Mouse (Mus musculus): ENCODE results near the gene Lama1.

Gene Lama1

DNA sequence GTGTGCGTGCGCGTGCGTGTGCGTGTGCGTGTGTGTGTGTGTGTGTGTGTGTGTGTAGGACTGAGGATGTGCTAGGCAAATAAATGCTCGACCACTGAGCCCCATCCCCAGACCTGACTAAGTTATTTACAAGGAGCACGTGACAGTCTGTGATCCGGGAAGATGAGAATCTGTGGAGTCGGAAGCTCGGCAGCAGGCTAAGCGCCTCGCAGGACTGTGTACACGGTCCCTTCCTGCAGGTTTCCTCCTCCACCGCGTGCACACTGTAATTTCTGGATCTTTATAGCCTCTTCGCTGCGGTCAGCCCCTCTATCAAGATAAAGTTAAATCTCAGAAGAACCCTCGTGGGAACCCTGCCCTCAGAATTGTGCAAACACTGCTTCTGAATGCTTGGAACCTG, 18.4 kb downstream of the Lama1 start:
- DNase-seq (ENCODE audit: low spot score), result no peak

DNA sequence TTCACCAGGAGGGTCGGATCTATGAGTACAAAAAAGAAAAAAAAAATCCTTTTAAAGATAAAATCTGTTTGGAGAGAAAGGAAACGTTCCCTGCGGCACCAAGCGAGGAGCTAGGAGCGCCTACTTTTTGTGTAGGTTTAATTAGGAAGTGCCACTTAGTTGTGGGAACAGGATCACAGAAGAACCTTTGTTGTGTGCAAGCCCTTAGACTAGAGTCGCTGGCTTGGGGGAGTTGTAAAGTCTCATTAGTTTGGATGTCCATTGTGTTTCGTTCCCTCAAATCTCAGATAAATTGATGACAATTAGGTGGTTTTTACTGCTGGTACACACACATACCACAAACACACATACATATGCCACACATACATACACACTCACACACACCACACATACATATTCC, 25.0 kb downstream of the Lama1 start:
- DNase-seq (ENCODE audit: low spot score), result peak; percentile 34

DNA sequence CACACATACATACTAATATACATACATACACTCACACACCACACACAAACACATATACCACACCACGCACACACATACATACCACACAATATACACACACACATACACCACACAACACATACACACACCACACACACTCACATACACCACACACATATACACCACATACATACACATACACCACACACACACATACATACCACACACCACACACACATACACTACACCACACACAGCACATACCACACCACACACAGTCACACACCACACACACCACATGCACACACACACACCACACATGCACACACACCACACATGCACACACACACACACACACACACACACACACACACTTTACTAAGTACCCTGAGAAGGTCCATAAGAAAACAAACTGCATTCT, 25.5 kb downstream of the Lama1 start:
- no peak for DNase-seq (ENCODE audit: low spot score)

DNA sequence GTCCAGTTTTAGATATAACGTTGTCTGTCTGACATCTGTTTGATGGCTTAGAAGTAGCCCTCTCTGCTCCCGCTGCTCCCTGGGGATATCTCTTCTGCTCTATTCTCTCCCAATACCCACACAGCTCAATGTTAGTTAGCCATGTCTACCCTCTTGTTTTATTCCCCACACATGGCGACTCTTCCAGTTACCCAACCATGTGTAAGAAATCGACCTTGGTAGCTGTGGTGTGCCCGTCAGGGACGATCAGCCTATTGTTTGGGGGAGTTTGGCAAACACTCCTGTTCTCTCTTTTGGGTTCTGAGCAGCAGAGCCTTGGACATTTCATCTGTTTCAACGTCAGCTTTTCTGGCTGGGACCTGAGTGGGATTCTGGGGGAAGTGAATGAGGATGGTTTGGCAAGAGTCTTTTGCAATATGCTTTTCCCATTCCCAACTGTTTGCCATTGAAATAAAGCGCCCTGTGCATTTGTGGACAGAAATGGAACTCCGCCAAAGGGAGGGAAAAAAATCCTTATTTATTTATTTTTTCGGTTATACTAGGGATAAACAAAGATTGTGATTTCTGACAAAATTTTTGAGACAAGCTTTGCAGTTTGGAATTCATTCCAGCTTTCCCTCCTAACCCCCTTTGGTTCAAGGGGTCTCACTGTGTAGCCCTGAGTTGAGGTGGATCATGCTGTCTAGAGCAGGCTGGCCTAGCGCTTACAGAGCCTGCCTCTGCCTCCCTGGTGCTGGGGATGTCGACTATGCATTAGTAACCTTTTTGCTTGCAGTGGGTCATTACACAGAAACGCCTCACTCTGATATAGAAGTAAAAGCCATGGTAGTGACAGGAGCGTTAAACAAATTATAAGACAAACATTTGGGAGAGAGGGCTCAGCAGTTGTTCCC, 26.4 kb downstream of the Lama1 start:
- DNase-seq (ENCODE audit: low spot score), result peak; percentile 35

DNA sequence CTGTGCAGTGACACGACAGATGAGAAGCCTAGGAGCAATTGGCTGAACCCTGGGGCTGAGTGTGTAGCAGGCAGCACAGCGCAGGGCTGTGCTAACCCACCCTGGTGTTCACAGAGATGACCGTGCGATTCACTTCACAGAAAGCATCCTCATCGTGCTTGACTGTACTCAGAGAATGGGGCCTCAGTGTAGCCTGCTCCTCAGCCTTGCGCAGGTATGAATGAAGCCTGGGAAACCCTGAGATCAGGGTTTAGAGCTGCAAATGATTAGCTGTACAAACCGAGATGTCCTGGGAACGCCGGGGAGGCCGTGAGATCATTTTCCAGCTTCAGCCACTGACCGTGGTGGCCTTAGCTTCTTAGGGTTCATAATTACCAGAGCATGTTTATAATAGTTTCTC, 29.5 kb downstream of the Lama1 start:
- DNase-seq (ENCODE audit: low spot score), result no peak

DNA sequence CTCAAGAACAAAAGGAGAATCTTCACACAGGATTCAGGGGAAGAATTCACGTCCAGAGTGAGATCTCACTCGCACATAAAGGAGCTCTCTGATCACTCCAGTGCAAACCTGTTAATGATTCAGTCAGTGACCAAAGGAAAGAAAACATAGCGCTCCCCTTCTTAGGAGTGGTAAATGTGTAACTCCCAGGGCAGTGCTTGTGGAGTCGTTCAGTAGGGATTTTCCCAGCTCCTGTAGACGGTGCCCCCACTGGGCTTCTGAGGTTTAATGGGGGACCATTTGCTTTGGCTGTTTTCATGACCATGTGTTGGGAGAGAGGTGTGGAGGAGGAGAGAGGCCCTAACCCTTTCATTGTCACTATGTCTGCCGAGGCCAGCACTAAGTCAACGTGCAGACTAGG, 31.7 kb downstream of the Lama1 start:
- DNase-seq (ENCODE audit: low spot score), result no peak

DNA sequence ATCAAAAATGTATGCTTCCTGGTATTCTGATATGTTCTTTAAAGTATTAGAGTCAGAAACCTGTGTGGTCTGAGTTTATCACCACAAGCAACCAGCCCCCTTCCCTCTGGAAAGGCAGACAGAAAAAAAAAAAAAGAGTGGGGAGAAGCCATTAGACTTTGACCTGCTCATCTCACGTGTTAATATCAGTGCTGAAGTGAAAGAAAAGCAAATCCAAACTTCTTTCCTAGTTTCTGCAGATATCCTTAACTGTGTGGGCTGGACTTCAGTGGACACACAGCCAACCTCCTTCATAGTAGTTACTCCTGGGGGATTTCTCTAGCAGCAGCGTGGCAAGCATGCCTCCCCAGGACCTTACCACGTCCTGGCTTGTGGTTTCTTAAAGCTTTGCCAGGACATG, 34.0 kb downstream of the Lama1 start:
- no peak for DNase-seq (ENCODE audit: low spot score)

DNA sequence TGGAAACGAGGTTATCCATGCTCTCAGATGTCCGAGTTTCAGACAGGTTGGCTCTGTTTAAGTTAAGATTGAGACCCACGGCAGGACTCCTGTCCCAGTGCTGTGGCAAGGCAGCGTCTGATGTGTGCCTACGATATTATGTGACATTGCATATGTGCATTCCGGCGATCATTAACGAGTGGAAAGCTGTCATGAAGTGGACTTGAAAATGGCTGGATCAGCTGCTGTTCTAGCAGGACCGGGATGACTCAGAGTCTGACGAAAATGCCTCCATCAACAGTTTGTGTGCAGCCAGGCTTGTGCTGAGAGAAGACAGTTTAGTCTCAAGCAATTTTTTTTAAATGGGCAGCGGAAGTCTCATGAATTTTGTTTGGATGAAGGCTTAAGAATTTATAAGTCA, 34.9 kb downstream of the Lama1 start:
- no peak for DNase-seq (ENCODE audit: low spot score)

DNA sequence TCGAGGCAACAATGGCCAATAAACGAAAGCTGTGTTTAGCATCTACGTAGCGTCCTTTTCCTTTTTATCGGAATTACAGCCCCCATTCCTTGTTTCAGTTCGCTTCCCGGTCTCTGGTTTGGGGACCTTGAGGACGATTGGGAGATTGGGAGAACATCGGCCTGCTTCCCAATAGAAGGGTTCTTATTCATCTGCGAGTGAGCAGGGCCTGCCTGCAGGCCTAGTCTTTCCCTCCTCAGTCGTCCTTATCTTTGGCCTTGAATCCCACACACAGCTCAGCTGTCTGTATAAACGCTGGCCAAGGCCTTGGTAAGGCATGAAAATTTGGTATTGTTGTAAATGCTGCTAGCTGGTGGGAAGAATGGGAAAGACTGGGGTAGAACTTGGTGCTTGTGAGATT, 36.5 kb downstream of the Lama1 start:
- no peak for DNase-seq (ENCODE audit: low spot score)

DNA sequence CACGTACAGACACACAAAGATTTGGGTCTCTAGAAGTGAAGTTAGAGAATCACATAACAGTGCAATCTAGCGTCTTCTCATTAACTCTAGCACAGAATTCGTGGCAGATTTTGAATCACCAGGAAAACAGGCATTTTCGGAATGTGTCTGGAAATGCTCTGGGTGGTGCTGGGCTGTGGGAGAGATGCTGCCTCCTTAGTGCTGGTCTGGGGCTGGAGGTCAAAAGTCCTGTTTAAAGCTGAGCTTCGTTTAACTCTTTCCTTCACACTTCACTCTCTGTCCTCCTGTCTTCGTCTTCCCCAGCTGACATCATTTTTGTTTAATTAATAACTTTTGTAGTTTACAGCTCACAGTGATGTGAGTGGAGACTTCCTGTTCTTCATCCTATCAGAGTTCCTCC, 38.7 kb downstream of the Lama1 start:
- DNase-seq (ENCODE audit: low spot score), result no peak

DNA sequence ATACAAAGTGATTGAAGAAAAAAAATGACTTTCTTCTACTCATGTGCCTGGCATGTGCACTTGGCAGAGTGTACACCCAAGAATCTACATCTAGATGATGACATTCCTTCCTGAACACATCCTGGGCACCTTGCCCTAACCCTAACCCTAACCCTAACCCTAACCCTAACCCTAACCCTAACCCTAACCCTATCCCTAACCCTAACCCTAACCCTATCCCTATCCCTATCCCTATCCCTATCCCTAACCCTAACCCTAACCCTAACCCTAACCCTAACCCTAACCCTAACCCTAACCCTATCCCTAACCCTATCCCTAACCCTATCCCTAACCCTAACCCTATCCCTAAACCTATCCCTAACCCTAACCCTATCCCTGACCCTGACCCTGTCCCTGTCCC, 44.2 kb downstream of the Lama1 start:
- DNase-seq (ENCODE audit: low spot score), result peak; percentile 57

DNA sequence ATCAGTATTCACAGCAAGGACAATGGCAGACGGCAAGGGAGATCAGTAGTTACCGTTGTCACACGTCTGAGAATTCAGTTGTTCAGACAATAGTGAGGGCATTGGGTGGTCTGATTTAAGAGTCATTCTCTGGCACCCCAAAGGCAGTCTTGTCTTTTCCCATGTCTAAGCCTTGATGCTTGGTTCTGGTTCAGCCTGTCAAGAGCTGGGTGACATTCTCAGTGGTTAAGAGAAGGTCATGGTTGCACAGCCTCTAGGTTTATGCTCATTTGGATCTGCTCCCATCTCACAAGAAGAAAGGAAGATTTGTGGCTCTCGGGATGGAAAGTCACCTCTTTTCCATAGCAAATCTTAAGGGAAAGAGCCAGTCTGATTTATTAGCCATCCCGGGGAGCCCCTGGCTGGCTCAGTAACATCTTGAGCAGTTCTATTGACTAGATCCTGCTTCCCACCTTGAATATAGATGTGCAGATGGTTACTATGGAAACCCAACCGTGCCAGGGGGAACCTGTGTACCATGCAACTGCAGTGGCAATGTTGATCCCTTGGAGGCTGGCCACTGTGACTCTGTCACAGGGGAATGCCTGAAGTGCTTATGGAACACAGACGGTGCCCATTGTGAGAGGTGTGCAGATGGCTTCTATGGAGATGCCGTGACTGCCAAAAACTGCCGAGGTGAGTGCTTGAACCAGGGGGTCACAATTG, 67.3 kb downstream of the Lama1 start:
- DNase-seq (ENCODE audit: low spot score), result no peak

DNA sequence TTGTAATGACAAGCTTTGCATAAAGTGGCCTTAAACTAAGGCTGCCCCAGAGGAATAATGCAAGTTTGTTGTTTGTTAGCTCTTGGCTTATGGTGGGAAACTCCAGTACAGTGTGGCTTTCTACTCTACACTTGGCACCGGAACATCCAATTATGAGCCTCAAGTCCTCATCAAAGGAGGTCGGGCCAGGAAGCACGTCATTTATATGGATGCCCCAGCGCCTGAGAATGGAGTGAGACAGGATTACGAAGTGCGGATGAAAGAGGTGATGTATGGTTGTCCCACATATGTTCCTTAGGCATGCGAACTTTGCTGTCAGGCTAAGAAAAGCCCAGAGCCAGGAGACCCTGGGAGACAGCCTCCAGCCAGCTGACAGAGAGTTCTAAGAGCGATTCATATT, 76.5 kb downstream of the Lama1 start:
- no peak for DNase-seq (ENCODE audit: low spot score)

DNA sequence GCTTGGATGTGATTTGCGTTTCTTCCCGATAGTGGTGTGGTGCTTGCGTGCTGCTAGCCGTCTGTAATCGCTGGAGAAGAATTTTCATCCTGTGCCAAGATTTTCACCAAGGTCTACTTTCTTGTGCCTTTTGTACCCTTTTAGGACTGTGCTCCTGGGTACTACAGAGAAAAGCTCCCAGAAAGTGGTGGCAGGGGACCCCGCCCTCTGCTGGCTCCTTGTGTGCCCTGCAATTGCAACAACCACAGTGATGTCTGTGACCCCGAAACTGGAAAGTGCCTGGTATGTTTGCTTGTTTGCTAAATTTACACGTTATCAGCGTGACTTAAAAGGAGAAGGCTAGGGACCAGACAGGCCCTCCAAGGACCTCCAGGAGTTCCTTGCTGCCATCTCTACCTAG, 79.7 kb downstream of the Lama1 start:
- peak; percentile 37 for DNase-seq (ENCODE audit: low spot score)

DNA sequence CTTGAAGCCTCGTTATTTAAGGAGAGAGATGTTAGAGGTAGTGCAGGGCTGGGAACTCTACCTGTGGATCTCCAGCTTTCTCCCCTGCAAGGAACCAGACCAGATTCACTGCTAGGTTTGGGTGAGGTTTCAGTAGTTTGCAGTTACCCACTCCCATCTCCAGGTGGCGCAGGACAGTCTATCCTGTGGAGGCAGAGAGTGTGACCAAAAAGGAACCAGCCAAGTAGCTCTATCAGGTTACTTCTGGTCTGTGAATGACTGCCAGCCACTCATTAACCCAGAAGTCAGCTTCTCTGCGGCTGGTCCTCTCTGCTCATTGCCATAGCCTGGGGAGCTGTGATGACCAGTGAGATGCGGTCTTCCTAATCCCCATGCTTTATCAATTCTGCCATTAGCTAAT, 82.8 kb downstream of the Lama1 start:
- peak; percentile 68 for DNase-seq (ENCODE audit: low spot score)

DNA sequence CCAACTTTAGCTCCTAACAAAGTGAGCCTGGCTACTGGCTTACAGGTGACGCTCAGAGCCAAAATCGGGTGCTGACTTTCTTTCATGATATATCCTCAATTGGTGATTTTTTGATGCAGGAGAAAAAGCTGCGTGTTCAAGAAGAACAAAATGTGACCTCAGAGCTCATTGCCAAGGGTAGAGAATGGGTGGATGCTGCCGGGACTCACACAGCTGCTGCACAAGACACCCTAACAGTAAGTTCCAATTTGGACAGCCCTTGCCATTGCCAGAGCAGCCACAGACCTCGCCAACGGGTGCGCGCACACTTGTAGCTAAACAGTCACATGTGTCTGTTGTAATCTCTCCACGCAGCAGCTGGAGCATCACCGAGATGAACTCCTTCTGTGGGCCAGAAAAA, 94.0 kb downstream of the Lama1 start:
- DNase-seq (ENCODE audit: low spot score), result no peak

DNA sequence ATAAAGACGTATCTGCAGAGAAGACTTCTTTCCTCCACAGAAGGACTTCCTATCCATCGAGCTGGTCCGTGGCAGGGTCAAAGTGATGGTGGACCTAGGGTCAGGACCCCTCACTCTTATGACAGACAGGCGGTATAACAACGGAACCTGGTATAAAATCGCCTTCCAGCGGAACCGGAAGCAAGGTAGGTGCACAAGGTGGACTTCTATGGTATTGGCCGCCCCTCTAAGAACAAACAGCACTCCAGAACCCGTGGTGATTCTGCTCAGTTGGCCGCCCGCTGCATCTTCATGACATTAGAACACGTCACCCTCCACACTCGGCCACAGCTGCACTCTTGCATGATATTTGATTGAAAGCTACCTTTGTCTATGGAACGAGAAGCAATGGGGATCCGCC, 112.1 kb downstream of the Lama1 start:
- no peak for DNase-seq (ENCODE audit: low spot score)

DNA sequence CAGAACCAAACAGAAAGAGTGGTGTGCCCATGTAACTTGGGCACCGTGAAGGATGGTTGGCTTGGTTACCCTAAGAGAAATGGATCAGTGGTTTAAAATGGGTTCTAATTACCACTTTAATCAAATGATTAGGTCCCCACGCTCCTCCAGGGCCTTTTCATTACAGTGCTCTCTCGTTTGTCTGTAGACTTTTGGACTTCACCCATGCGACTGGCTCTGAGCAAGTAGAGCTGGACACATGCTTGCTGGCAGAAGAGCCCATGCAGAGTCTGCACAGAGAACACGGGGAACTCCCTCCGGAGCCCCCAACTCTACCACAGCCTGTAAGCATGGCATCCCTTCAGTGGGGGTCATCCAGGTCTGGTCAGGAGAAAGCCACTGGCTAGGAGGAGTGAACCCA, 116.6 kb downstream of the Lama1 start:
- no peak for DNase-seq (ENCODE audit: low spot score)

DNA sequence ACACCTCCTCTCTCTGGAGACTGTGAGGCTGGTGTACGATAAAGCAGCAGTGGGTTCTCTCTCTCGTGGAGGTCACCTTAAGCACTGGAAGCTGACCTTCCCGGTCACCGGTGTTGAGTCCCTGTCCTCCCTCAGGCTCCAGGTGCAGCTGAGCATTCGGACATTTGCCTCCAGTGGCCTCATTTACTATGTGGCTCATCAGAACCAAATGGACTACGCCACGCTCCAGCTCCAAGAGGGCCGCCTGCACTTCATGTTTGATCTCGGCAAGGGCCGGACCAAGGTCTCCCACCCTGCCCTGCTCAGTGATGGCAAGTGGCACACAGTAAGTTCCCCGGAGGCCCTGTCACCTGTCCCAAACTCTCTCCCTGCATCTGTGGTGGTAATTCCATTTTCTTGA, 118.7 kb downstream of the Lama1 start:
- no peak for DNase-seq (ENCODE audit: low spot score)

DNA sequence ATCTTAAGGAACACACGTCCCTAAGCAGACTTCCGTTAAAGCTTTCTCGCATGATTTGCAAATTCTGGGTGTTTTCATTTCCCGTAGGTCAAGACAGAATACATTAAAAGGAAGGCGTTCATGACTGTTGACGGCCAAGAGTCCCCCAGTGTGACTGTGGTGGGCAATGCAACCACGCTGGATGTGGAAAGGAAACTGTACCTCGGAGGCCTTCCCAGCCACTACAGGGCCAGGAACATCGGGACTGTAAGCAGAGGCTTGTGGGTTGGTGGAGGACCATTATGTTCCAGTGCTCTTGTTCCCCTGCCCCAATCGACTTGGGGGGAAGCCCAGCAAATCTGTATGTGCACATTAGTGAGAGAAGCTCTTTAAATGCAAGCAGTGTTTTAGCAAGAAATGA, 119.9 kb downstream of the Lama1 start:
- DNase-seq (ENCODE audit: low spot score), result no peak

DNA sequence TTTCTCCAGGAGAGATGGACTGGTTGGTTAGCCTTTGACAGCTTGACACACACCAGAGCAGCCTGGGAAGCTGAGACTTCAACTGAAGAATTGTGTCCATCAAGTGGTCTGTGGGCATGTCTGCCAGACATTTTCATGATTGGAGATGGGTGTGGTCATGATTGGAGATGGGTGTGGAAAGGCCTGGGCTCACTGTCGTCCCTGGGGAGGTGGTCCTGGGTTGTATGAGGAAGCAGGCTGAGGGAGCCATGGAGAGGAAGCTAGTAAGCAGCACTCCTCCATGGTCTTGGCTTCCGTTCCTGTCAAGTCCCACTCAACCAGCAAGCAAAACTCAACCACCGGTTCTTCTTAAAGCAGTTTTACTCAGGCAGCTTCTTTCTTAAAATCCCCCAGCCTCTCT, 130.4 kb downstream of the Lama1 start:
- DNase-seq (ENCODE audit: low spot score), result no peak

DNA sequence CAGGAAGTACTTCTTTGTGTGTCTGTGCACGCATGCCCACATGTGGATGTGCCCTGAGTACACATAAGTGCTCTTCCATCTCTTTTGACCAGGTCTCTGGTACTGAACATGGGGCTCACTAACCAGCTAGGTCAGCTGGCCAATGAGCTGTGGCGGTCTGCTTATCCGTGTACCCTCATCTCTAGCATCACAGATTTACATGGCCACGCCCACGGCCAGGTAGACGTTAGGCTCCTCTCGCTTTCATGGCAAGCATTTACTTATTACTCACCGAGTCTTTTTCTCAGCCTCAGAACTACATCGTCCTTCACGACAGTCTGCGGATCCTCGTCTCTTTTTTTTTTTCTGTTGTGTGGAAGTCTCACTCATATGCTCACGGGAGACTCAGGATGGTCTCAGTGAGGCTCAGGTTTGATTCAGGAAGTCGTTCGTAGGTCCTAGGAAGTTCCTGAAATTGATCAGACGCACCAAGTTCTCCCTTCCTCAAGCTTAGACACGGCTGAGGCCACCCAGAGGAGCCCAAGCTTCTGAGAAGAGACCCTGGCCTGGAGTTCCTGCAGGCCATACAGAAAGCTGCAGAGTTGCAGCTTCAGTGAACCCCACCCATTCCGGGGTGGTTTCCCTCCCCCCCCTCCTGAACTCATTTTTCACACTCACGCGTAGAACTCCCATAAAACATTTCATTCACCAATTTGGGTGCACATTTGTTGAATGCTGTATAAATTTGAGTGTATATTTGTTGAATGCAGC, 139.3 kb downstream of the Lama1 start:
- no peak for DNase-seq (ENCODE audit: low spot score)
